Mouse (Mus musculus) lung, postnatal 0 days (tissue): ENCODE results near the gene Rptor. TPM values are rescaled to one million over a fixed set of nuclear protein-coding genes. Genes with fewer than 3 reads are reported as not detected.

ENCODE experiments used
- ATAC-seq: fragments of 200-750 bp; cut with Nextera tagmentation; 2 replicates; pipeline ENCODE4 v1.8.0; 2017; ENCODE audit warnings: moderate library complexity
- DNase-seq: peaks from one replicate; pipeline ENCODE4 v3.0.0-alpha.2; 2016; ENCODE audit warnings: low spot score
- H3K27ac ChIP-seq: fragments of 300-500 bp; sonication (generic); 2 replicates; pipeline ENCODE4 v1.5.1; 2014; ENCODE audit warnings: antibody characterized with exemption, mild to moderate bottlenecking, low read length, mixed read lengths
- H3K27me3 ChIP-seq: fragments of 300-500 bp; sonication (generic); replicated peaks from 2 replicates; pipeline ENCODE4 v1.6.1; 2014; ENCODE audit warnings: low read length, mixed read lengths; ENCODE audit not compliant: insufficient read depth
- H3K36me3 ChIP-seq: fragments of 300-500 bp; sonication (generic); 2 replicates; pipeline ENCODE4 v1.6.1; 2014; ENCODE audit warnings: low read length, mixed read lengths; ENCODE audit not compliant: insufficient read depth
- H3K4me1 ChIP-seq: fragments of 300-500 bp; sonication (generic); 2 replicates; pipeline ENCODE4 v1.6.1; 2014; ENCODE audit warnings: antibody characterized with exemption, low read depth, low read length, mixed read lengths; ENCODE audit not compliant: insufficient read depth
- H3K4me2 ChIP-seq: fragments of 300-500 bp; sonication (generic); replicated peaks from 2 replicates; pipeline ENCODE4 v1.6.1; 2014; ENCODE audit warnings: low read depth, mild to moderate bottlenecking, low read length, moderate library complexity, mixed read lengths
- H3K4me3 ChIP-seq: fragments of 300-500 bp; sonication (generic); 2 replicates; pipeline ENCODE4 v1.5.1; 2014; ENCODE audit warnings: low read depth, low read length
- H3K9ac ChIP-seq: fragments of 300-500 bp; sonication (generic); replicated peaks from 2 replicates; pipeline ENCODE4 v1.6.1; 2014; ENCODE audit warnings: low read depth, mild to moderate bottlenecking
- H3K9me3 ChIP-seq: fragments of 300-500 bp; sonication (generic); 2 replicates; pipeline ENCODE4 v1.6.1; 2016; ENCODE audit warnings: low read length, mixed read lengths
- CTCF ChIP-seq: IDR thresholded peaks from 2 replicates; pipeline ENCODE4 v1.5.1; 2016; ENCODE audit warnings: antibody characterized with exemption, mild to moderate bottlenecking
- EP300 ChIP-seq: IDR thresholded peaks from 2 replicates; pipeline ENCODE4 v1.6.1; 2016; ENCODE audit warnings: antibody characterized with exemption, mild to moderate bottlenecking, control low read depth
- WGBS: fragments of 180-500 bp; shearing (Covaris S2); extraction: QIAGEN DNeasy Blood & Tissue Kit; methylation state at CpG from one replicate; pipeline ENCODE4 v1.1.7; 2014; 5-methylcytosine and 5-hydroxymethylcytosine counted together
- polyA plus RNA-seq: library from polyadenylated mRNA; unstranded; fragments of >200 nt; fragmentation: Nextera tagmentation; extraction: Ambion mirVana; gene quantifications from 2 replicates; pipeline ENCODE4 v1.2.1, GENCODE M21; 2015

Gene Rptor
- polyA plus RNA-seq, 1 experiment from 2014 or later = 5.3 TPM

DNA sequence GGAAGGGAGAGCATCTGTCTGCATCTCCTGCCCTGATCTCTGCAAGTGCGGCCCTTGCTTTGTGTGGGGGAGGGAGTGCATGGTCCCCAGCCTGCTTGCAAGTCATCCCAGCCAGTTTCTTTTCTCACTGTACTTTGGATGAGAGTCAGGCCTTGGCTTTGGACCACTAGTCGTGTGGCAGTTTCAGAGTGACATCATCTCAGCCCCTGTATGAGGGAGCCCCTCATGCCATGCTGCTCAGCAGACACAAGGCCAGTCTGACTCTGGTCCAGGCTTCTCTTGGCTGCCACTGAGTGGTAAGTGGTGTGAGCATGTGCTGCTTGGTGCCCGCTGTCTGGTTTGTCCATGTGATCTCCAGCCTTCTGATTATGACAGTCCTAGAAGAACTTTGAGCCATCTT lies 170.2 kb downstream of the Rptor start:
- H3K4me3 ChIP-seq = no peak overlapping the region
- no peak overlapping the region for H3K27ac ChIP-seq
- H3K4me2 ChIP-seq = no peak overlapping the region
- TF ChIP-seq EP300 (no peak), CTCF (no peak)
- 0 out of 2 replicates have a peak, but pooled peaks cover 2% of the 10 kb centered on the region for H3K36me3 ChIP-seq
- no peak for DNase-seq
- H3K27me3 ChIP-seq = no peaks in the 10 kb centered on the region
- 69% methylated on average over 3 of the region's 3 CpGs for WGBS
- 0 out of 2 replicates have a peak, but pooled peaks cover 5% of the 10 kb centered on the region for H3K9me3 ChIP-seq
- H3K9ac ChIP-seq = no peak overlapping the region
- H3K4me1 ChIP-seq = no peaks in the 10 kb centered on the region
- ATAC-seq = peak; percentile 35; the same call in 1 of the 2 replicates

DNA sequence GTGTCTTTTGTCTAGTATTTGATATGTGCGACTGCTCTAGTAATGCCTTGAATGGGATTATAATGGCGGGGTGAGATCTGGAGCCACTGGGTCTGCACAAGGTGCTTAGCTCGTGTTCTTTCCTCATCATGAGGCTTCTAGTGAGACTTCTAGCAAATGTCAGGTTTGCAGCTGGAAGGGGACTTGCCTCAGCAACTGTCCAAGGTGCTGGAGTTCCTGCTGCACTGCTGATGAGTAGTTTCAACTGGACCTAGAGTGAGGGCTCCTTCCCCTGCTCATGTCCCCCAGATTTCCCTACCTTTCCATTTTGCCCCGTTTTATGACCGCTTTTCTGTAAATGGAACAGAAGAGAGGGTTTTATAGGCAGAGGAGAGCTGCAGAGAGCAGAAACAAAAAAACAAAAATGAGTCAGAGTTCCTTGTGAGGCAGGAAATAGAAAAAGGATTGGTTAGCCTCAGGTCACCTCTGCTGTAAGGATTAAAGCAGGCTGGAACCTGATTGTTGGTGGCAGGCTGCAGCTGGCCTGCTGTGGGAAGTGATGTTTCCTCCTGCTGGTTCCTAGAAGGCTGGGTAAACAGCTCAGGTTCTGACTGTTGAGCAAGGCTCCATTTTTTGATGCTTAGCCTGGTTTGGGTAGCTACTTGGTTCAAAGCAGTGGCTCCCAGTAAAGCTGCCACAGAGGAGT lies 172.5 kb downstream of the Rptor start:
- TF ChIP-seq EP300 (no peak), CTCF (no peak)
- no peak for DNase-seq
- no peak overlapping the region for H3K9ac ChIP-seq
- 0 out of 2 replicates have a peak, but pooled peaks cover 2% of the 10 kb centered on the region for H3K36me3 ChIP-seq
- H3K4me2 ChIP-seq = no peak overlapping the region
- 0 out of 2 replicates have a peak, but pooled peaks cover 5% of the 10 kb centered on the region for H3K9me3 ChIP-seq
- ATAC-seq = no peak
- H3K27ac ChIP-seq = no peak overlapping the region
- no peaks in the 10 kb centered on the region for H3K4me1 ChIP-seq
- 86% methylated on average over 5 of the region's 5 CpGs for WGBS
- no peak overlapping the region for H3K4me3 ChIP-seq
- no peaks in the 10 kb centered on the region for H3K27me3 ChIP-seq

DNA sequence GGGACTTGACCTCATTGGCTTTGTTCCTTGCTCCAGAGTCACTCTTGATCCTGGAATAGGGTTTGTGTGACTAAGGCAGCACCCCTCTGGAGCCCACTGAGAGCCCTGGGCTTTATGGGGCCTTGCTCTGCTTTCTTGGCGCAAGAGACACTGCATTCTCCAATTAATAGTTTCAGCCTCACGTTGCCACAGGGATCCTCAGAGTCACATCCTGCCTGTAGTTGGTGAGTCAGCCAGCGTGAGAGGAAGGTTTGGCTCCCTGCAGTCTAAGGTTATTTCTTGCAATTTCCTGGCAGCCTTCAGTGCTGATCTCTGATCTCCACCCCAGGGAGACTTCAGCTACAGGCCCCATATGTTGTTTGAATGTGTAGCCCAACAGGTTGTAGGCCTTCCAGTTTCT lies 174.5 kb downstream of the Rptor start:
- peak; percentile 15 for DNase-seq
- peak; percentile 35; the same call in 1 of the 2 replicates for ATAC-seq
- H3K4me3 ChIP-seq = no peak overlapping the region
- H3K27ac ChIP-seq = no peak overlapping the region
- H3K27me3 ChIP-seq = no peaks in the 10 kb centered on the region
- no peak for TF ChIP-seq EP300
- no peak for TF ChIP-seq CTCF
- 0 out of 2 replicates have a peak, but pooled peaks cover 5% of the 10 kb centered on the region for H3K9me3 ChIP-seq
- no peak overlapping the region for H3K4me2 ChIP-seq
- H3K4me1 ChIP-seq = no peaks in the 10 kb centered on the region
- no peak overlapping the region for H3K9ac ChIP-seq
- H3K36me3 ChIP-seq = 0 out of 2 replicates have a peak, but pooled peaks cover 2% of the 10 kb centered on the region
- 57% methylated on average over 3 of the region's 3 CpGs for WGBS

DNA sequence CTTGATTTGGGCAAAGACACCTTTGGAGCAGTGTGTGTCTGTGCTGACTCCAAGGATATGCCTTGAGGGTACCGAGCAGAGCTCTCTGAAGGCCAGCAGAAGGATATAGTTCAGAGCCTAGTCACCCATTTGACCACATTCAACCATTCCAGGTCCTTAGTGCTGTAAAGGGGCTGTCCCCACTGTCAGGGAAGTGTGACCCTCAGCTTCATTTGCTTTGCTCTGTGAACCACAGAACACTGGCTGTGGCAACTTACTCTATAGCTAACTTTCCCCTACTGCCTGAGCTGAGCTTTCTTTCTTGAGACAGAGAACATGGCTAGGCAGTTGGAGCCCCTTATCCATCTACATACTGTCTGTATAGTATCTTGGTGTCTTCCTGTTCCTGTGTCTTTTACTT lies 175.2 kb downstream of the Rptor start:
- H3K27ac ChIP-seq = no peak overlapping the region
- no peaks in the 10 kb centered on the region for H3K27me3 ChIP-seq
- no peak overlapping the region for H3K4me3 ChIP-seq
- TF ChIP-seq CTCF (no peak), EP300 (no peak)
- H3K9me3 ChIP-seq = 0 out of 2 replicates have a peak, but pooled peaks cover 5% of the 10 kb centered on the region
- no peak overlapping the region for H3K9ac ChIP-seq
- H3K36me3 ChIP-seq = 0 out of 2 replicates have a peak, but pooled peaks cover 2% of the 10 kb centered on the region
- ATAC-seq = no peak
- H3K4me2 ChIP-seq = no peak overlapping the region
- WGBS = 97% methylated on average over 1 of the region's 1 CpGs
- no peaks in the 10 kb centered on the region for H3K4me1 ChIP-seq
- no peak for DNase-seq

DNA sequence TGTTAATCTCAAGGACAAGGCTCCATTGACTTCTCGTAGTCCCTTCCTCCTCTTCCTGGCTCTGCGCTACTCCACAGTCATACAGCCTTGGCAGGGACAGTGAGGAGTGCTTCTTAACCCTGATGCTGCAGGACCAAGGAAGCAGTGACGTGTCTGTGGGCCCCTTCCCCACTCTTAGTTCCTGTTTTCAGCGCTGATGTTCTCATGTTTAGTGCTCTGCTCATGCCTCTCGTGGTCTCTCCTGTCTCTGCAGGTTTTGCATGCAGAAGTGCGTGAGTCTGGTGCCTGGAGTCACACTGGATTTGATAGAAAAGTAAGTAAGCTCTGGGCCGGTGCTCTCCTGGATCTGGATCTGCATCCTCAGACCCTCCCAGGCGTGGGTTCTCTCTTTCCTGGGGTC lies 177.6 kb downstream of the Rptor start:
- Histone ChIP-seq H3K9me3 (0 out of 2 replicates have a peak, but pooled peaks cover 5% of the 10 kb centered on the region), H3K4me2 (no peak overlapping the region), H3K27me3 (no peaks in the 10 kb centered on the region), H3K27ac (no peak overlapping the region), H3K4me1 (no peaks in the 10 kb centered on the region), H3K36me3 (0 out of 2 replicates have a peak, but pooled peaks cover 2% of the 10 kb centered on the region), H3K4me3 (no peak overlapping the region), H3K9ac (no peak overlapping the region)
- no peak for ATAC-seq
- no peak for TF ChIP-seq CTCF
- no peak for TF ChIP-seq EP300
- DNase-seq = no peak
- 81% methylated on average over 8 of the region's 8 CpGs for WGBS

DNA sequence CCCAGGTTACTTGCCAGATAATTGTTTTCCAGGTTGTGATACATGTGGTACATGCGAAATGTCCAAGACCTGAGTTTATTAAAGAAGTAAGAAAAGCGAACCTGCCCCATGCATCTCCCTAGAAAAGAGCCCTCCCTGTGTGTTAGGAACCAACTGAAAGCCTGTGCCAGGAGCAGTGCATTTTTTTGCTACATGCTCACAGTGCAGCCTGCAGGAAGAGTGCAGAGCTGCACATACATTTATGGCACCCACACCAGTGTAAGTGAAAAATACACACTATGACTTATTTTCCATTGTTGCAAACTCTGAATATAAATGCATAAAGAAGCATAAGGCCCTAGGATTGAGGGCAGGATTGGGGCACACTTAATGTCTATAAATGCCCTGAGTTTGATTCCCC lies 178.5 kb downstream of the Rptor start:
- no peaks in the 10 kb centered on the region for H3K9me3 ChIP-seq
- no peaks in the 10 kb centered on the region for H3K4me1 ChIP-seq
- no peak overlapping the region for H3K4me3 ChIP-seq
- no peak overlapping the region for H3K27ac ChIP-seq
- no peaks in the 10 kb centered on the region for H3K36me3 ChIP-seq
- TF ChIP-seq EP300 = no peak
- peak; percentile 49 for TF ChIP-seq CTCF
- no peak overlapping the region for H3K4me2 ChIP-seq
- H3K9ac ChIP-seq = no peak overlapping the region
- DNase-seq (no peak), ATAC-seq (no peak)
- H3K27me3 ChIP-seq = no peaks in the 10 kb centered on the region
- 89% methylated on average over 2 of the region's 2 CpGs for WGBS
